Mouse (Mus musculus) cerebellum, adult 2 months (tissue): ENCODE data around the gene Daxx.

ENCODE experiments used
- CTCF ChIP-seq: fragments of 200-500 bp; IDR thresholded peaks from 2 replicates; pipeline ENCODE4 v1.5.1; 2011; ENCODE audit warnings: low read depth, mild to moderate bottlenecking, control low read depth, low read length, moderate library complexity, borderline replicate concordance; ENCODE audit not compliant: insufficient read depth
- POLR2A ChIP-seq: fragments of 200-500 bp; IDR thresholded peaks from 2 replicates; pipeline ENCODE4 v1.6.1; 2011; ENCODE audit warnings: low read length, control low read depth, borderline replicate concordance; ENCODE audit not compliant: insufficient read depth

DNA sequence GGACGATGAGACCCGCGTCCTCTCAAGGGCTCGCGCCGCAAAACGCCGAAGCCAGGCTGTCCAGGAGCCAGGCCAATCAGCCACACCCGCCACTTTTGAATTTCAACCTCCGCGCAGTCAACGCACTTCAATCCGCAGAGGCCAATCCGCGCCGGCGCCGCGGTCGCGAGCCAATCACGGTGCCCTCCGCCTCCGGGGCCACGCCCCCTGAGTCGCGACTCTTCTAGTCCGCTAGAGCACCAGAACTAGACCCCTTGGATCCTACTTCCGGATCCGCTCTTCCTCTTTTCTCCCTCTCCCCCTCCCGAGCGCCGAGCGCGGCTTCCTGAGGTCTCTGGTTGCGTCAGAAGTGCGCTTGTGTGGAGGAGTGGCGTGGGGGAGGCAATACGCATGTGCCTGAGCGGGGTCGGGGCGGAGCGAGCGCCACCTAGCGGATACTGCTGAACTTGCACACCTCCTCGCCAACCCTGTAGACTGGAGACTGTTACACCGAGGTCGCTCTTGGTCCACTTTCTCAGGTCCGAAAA, 18.6 kb upstream of the Daxx start, which contains the start of gene Kifc1:
- TF ChIP-seq CTCF (peak; percentile 92), POLR2A (no peak)
